Mouse (Mus musculus): ENCODE results near the gene Riiad1. TPM values are rescaled to one million over a fixed set of nuclear protein-coding genes. Genes with fewer than 3 reads are reported as not detected.

Gene Riiad1
- 5.4 TPM in 2 replicates for polyA plus RNA-seq (2015; fragmentation: Nextera tagmentation; extraction: Ambion mirVana)

DNA sequence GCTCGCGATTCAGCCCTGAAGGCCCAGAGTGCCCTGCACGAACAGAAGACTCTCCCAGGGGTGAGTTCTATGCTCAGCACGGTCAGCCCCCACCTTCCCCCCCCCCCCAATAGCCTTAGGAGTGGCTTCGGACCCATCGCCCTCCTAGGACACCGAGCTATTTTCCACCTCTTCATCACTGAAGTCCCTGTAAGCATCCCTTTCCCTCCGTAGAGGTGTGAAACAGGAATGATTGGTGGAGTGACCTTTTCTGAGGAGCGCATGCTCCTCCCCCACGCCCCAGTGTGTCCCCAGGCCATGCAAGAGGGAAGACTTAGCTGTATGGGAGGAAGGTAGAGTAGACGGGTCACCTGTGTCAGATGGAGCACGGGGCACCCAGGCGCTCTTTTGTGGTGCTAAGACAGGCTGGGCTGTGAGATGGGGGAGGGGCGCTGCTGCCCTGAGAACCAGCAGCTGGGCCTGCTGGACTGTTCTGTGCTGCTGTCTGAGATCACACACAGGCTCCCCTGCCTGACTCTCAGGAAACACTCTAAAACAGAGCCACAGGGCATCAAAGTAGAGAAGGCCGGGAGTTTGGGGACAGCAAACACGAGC lies at the start of gene Riiad1:
Riiad1 (minus strand) TSS at position 51 of the 594 bp plus-strand sequence.
- no peaks in the 10 kb centered on the region; the same call in 1 of the 2 replicates for H3K27me3 ChIP-seq (replicated peaks; ENCODE audit: control insufficient read depth, insufficient read depth, low read length)
- WGBS = 5% methylated on average over 16 of the region's 16 CpGs
- H3K4me3 ChIP-seq (ENCODE audit: low read length) = peak within 1 kb of the TSS; percentile 26
- no peaks in the 10 kb centered on the region for H3K9me3 ChIP-seq (ENCODE audit: control insufficient read depth, low read length)
- peaks cover 6% of the 10 kb centered on the region; the same call in 1 of the 2 replicates for H3K4me1 ChIP-seq (ENCODE audit: control insufficient read depth, insufficient read depth, low read length)
- no peak within 1 kb of the TSS; the same call in 1 of the 2 replicates for H3K9ac ChIP-seq (ENCODE audit: low read depth, low read length)
- no peaks in the 10 kb centered on the region for H3K36me3 ChIP-seq (ENCODE audit: control insufficient read depth, insufficient read depth, low read length)
- peak within 1 kb of the TSS; percentile 49 for H3K4me2 ChIP-seq (ENCODE audit: low read depth, low read length)
- no peak for ATAC-seq
- no peak within 1 kb of the TSS for H3K27ac ChIP-seq (ENCODE audit: low read length)

DNA sequence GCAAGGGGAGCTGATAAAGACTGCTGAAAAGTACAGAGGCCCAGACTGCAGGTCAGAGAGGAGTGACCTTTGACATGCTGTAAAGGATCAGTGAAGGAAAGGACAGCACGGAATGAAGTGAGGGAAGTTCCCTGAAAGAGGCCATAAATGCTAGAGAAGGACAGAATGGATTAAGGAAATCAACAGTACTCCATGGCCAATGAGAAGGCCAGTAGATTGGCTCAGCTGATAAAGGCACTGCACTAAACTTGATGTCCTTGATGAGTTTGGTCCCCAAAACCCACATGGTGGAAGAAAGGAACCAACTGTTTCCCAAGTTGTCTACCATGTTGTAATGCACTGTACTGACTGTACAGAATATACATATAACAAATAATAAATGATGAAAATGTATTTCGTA lies 46.6 kb upstream of the Riiad1 start:
- Histone ChIP-seq H3K9ac (ENCODE audit: low read depth, low read length) (no peak overlapping the region), H3K27ac (ENCODE audit: low read length) (no peak overlapping the region), H3K4me1 (ENCODE audit: control insufficient read depth, insufficient read depth, low read length) (no peaks in the 10 kb centered on the region), H3K27me3 (replicated peaks; ENCODE audit: control insufficient read depth, insufficient read depth, low read length) (no peaks in the 10 kb centered on the region), H3K9me3 (ENCODE audit: control insufficient read depth, low read length) (no peaks in the 10 kb centered on the region), H3K36me3 (ENCODE audit: control insufficient read depth, insufficient read depth, low read length) (no peaks in the 10 kb centered on the region), H3K4me2 (ENCODE audit: low read depth, low read length) (no peak overlapping the region), H3K4me3 (ENCODE audit: low read length) (no peak overlapping the region)
- ATAC-seq = peak; percentile 42; the same call in 1 of the 2 replicates
- WGBS = 61% methylated on average over 2 of the region's 2 CpGs

DNA sequence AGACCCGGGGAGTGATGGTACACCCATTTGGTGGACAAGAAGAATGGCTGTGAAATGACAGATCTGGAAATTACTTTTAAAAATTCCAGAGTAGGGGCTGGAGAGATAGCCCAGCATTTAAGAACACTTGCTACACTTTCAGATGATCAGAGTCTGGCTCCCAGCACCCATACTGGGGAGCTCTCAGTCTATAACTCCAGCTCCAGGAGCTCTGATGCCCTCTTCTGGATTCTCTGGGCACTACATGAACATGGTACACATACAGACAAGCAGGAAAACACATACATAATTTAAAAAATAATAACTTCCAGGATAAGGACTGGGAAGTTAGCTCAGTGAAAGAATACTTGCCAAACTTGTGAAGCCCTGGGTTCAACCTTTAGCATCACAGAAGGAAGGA lies 26.5 kb upstream of the Riiad1 start:
- no peak for ATAC-seq
- H3K36me3 ChIP-seq (ENCODE audit: control insufficient read depth, insufficient read depth, low read length) = peaks cover 3% of the 10 kb centered on the region
- H3K4me3 ChIP-seq (ENCODE audit: low read length) = no peak overlapping the region
- no peak overlapping the region for H3K9ac ChIP-seq (ENCODE audit: low read depth, low read length)
- H3K27ac ChIP-seq (ENCODE audit: low read length) = no peak overlapping the region
- H3K4me1 ChIP-seq (ENCODE audit: control insufficient read depth, insufficient read depth, low read length) = no peaks in the 10 kb centered on the region
- 100% methylated on average over 1 of the region's 1 CpGs for WGBS
- no peaks in the 10 kb centered on the region for H3K27me3 ChIP-seq (replicated peaks; ENCODE audit: control insufficient read depth, insufficient read depth, low read length)
- no peaks in the 10 kb centered on the region for H3K9me3 ChIP-seq (ENCODE audit: control insufficient read depth, low read length)
- H3K4me2 ChIP-seq (ENCODE audit: low read depth, low read length) = no peak overlapping the region

DNA sequence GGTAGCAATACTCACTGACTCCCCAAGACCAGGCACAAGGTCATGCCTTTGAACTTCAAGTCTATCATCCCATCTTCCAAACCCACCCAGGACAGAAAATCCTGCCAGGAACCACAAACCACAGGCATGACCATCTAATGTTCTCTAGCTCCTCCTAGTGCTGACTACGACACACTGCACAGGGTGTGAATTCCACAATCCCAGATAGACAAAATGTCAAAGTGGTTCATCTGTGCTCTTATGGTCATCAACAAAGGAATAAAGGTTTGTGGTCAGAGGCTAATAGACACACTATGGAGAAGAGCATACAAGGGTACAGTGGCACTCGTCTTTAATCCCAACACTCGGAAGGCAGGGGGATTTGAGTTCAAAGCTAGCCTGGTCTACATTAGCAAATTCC lies 22.1 kb upstream of the Riiad1 start:
- Histone ChIP-seq H3K9me3 (ENCODE audit: control insufficient read depth, low read length) (no peaks in the 10 kb centered on the region), H3K36me3 (ENCODE audit: control insufficient read depth, insufficient read depth, low read length) (peaks cover 3% of the 10 kb centered on the region; the same call in 1 of the 2 replicates), H3K4me1 (ENCODE audit: control insufficient read depth, insufficient read depth, low read length) (no peaks in the 10 kb centered on the region), H3K27ac (ENCODE audit: low read length) (no peak overlapping the region), H3K9ac (ENCODE audit: low read depth, low read length) (no peak overlapping the region), H3K4me2 (ENCODE audit: low read depth, low read length) (no peak overlapping the region), H3K4me3 (ENCODE audit: low read length) (no peak overlapping the region), H3K27me3 (replicated peaks; ENCODE audit: control insufficient read depth, insufficient read depth, low read length) (no peaks in the 10 kb centered on the region)
- WGBS = 74% methylated on average over 3 of the region's 3 CpGs
- no peak for ATAC-seq

- Histone ChIP-seq H3K36me3 (ENCODE audit: control insufficient read depth, insufficient read depth, low read length) (peaks cover 4% of the 10 kb centered on the region; the same call in 1 of the 2 replicates), H3K9ac (ENCODE audit: low read depth, low read length) (no peak overlapping the region), H3K4me1 (ENCODE audit: control insufficient read depth, insufficient read depth, low read length) (no peaks in the 10 kb centered on the region), H3K9me3 (ENCODE audit: control insufficient read depth, low read length) (no peaks in the 10 kb centered on the region), H3K27ac (ENCODE audit: low read length) (no peak overlapping the region), H3K4me2 (ENCODE audit: low read depth, low read length) (no peak overlapping the region), H3K27me3 (replicated peaks; ENCODE audit: control insufficient read depth, insufficient read depth, low read length) (no peaks in the 10 kb centered on the region), H3K4me3 (ENCODE audit: low read length) (no peak overlapping the region)
- 80% methylated on average over 4 of the region's 4 CpGs for WGBS
- no peak for ATAC-seq
Measured at GRCm38 (mm10) chr3:94497162-94497561, 17.0 kb upstream of the Riiad1 start.

GRCm38 (mm10) chr3:94487581-94487980 lies 7.4 kb upstream of the Riiad1 start:
- Histone ChIP-seq H3K4me2 (ENCODE audit: low read depth, low read length) (no peak overlapping the region), H3K4me1 (ENCODE audit: control insufficient read depth, insufficient read depth, low read length) (peaks cover 3% of the 10 kb centered on the region; the same call in 1 of the 2 replicates), H3K36me3 (ENCODE audit: control insufficient read depth, insufficient read depth, low read length) (no peaks in the 10 kb centered on the region), H3K9me3 (ENCODE audit: control insufficient read depth, low read length) (no peaks in the 10 kb centered on the region), H3K27ac (ENCODE audit: low read length) (no peak overlapping the region), H3K4me3 (ENCODE audit: low read length) (no peak overlapping the region), H3K27me3 (replicated peaks; ENCODE audit: control insufficient read depth, insufficient read depth, low read length) (no peaks in the 10 kb centered on the region), H3K9ac (ENCODE audit: low read depth, low read length) (no peak overlapping the region)
- ATAC-seq = no peak
- 70% methylated on average over 6 of the region's 6 CpGs for WGBS

- Histone ChIP-seq H3K9ac (ENCODE audit: low read depth, low read length) (no peak overlapping the region), H3K4me3 (ENCODE audit: low read length) (no peak overlapping the region), H3K27me3 (replicated peaks; ENCODE audit: control insufficient read depth, insufficient read depth, low read length) (no peaks in the 10 kb centered on the region), H3K4me1 (ENCODE audit: control insufficient read depth, insufficient read depth, low read length) (peaks cover 4% of the 10 kb centered on the region; the same call in 1 of the 2 replicates), H3K27ac (ENCODE audit: low read length) (no peak overlapping the region), H3K4me2 (ENCODE audit: low read depth, low read length) (no peak overlapping the region), H3K9me3 (ENCODE audit: control insufficient read depth, low read length) (no peaks in the 10 kb centered on the region), H3K36me3 (ENCODE audit: control insufficient read depth, insufficient read depth, low read length) (no peaks in the 10 kb centered on the region)
- WGBS = 69% methylated on average over 7 of the region's 7 CpGs
- no peak for ATAC-seq
Measured at GRCm38 (mm10) chr3:94485922-94486321, 5.8 kb upstream of the Riiad1 start.

DNA sequence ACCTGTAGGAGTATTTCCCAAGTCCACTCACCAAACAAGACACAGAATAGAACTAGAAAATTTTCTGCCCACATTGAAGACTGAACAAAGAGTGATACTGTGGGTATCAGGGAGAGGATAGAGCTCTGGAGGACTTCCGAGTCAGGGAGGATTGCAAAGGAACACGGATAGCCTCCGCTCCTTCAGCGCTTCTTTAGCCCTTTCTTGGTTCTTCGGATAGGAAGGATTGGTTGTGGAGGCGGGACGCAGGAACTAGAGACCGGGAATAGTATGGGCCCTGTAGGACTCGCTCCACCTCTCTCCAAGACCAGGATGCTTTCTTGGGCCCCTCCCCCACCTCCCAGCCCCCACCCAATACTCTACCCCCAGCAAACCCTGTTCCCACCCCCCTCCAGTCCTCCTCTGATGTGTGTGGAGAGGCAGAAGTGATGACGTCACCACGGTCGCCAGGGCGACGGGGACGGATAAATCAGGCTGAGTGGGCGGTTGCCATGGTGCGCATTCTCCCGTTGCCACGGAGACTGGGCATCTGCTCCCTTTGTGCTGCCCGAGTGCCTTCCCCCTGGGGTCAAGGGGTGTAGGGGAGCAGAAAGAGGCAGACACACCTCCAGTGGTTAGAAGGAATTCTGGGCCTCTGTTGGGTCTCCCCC lies 3.8 kb upstream of the Riiad1 start:
- Histone ChIP-seq H3K4me1 (ENCODE audit: control insufficient read depth, insufficient read depth, low read length) (peaks cover 4% of the 10 kb centered on the region; the same call in 1 of the 2 replicates), H3K4me2 (ENCODE audit: low read depth, low read length) (no peak overlapping the region), H3K4me3 (ENCODE audit: low read length) (no peak overlapping the region), H3K27me3 (replicated peaks; ENCODE audit: control insufficient read depth, insufficient read depth, low read length) (no peaks in the 10 kb centered on the region; the same call in 1 of the 2 replicates), H3K9me3 (ENCODE audit: control insufficient read depth, low read length) (no peaks in the 10 kb centered on the region), H3K9ac (ENCODE audit: low read depth, low read length) (no peak overlapping the region), H3K36me3 (ENCODE audit: control insufficient read depth, insufficient read depth, low read length) (no peaks in the 10 kb centered on the region), H3K27ac (ENCODE audit: low read length) (no peak overlapping the region)
- WGBS = 31% methylated on average over 20 of the region's 20 CpGs
- ATAC-seq = peak; percentile 26; the same call in 1 of the 2 replicates

DNA sequence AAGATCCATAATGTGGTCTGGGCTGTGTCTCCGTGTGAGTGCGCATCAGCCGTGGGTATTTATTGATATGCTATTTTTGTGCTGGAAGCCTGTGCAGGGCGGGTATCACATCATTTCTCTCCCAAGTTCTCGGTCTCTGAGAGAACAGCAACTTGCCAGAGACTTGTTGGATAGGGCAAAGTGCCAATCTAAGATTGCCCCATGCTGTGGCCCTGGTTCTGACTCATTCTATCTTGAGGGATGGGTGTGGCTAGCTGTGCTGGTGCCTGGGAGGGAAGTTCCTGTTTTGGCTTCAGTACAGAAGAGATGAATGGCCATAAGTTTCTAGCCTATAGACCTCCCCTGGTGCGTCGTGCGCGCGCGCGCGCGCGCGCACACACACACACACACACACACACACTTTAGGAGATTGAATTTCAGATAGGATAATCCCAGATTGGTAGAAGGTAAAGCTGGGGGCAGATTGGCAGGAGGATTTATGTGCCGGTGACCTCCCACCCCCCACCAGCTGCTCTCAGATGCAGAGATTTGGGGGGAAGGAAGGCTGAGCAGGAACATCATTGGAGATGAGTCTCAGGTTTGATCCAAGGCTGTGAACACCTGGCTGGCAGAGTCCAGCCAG lies 2.7 kb upstream of the Riiad1 start:
- WGBS = 82% methylated on average over 17 of the region's 17 CpGs
- peak; percentile 26; the same call in 1 of the 2 replicates for ATAC-seq
- Histone ChIP-seq H3K4me3 (ENCODE audit: low read length) (no peak overlapping the region), H3K36me3 (ENCODE audit: control insufficient read depth, insufficient read depth, low read length) (no peaks in the 10 kb centered on the region), H3K4me2 (ENCODE audit: low read depth, low read length) (no peak overlapping the region), H3K27me3 (replicated peaks; ENCODE audit: control insufficient read depth, insufficient read depth, low read length) (no peaks in the 10 kb centered on the region; the same call in 1 of the 2 replicates), H3K27ac (ENCODE audit: low read length) (no peak overlapping the region), H3K9me3 (ENCODE audit: control insufficient read depth, low read length) (no peaks in the 10 kb centered on the region), H3K4me1 (ENCODE audit: control insufficient read depth, insufficient read depth, low read length) (peaks cover 4% of the 10 kb centered on the region; the same call in 1 of the 2 replicates), H3K9ac (ENCODE audit: low read depth, low read length) (no peak overlapping the region)
